Mouse (Mus musculus): ENCODE data around the gene Pnpla2. TPM values are rescaled to one million over a fixed set of nuclear protein-coding genes. Genes with fewer than 3 reads are reported as not detected.

Pnpla2 gene
- total and polyA plus RNA-seq, 3 experiments, result 905 to 1,265 (median 1,146) TPM

GRCm38 (mm10) chr7:141482531-141483024 lies 27.6 kb downstream of the Pnpla2 start:
- DNase-seq, result no peak

DNA sequence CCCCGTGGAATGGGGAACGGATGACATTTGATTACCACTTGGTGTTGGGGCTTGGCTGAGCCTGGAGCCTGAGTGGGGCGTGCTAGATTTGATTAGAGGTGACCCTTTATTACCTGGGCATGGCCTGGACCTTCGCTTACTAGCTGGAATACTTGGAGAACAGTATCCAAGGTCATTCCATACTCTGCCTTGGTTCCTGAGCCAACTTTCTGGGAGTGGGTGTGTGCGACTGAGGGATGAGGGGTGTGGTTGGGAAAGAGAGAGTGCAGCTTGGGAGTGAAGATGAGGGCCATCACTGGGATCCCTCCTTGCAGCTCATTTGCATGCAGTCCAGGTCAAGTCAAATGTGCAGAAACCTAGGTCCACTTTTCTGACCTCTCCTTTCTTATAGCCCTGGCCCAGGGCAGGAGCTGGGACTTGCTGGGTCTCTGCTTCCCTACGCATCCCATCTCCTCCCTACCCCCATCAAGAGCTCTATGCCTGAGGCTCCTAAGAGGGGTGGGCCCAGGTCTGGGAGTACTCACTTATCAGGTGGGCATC lies 28.2 kb downstream of the Pnpla2 start:
- no peak for DNase-seq

- DNase-seq, result no peak
These were observed 29.5 kb downstream of the Pnpla2 start for GRCm38 (mm10) chr7:141484186-141485120.

- no peak for DNase-seq
These were observed 30.2 kb downstream of the Pnpla2 start for GRCm38 (mm10) chr7:141485186-141485585.

DNA sequence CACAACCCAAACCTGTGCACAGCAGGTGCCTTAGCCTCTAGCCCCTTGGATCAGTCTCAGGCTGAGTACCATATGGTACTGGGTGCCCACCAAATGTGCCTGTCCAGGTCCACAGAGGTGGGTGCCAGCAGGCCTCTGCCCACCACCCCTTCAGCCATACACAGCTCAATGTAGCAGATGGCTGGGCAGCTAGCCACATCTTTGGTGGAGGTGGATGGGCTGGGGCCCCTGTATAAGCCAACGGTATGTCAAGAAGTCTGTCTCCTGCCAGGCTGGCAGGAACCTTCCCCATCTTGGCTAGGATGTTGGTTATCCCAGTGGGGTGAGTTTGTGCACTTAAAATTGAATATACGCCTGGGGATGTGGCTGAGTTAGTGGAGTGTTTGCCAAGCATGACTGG lies 30.6 kb downstream of the Pnpla2 start:
- no peak for DNase-seq

DNA sequence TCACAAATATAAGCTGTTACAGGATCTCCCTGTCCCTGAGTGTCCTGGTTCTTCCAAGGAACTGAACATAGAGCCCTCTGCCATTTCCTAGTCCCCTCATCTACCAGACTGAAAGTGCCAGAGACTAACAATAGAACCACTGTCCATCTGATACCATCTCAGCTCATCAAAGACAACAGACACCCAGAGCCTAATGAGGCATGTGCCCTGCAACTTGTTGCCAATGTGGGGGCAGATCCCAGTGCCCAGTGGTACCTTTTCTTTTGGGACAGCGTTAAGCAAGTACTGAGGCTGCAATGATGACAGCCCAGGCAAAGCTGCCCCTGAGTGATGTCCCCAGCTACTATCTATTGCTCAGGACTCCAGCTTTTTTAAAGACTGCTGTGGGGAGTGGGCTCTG lies 31.2 kb downstream of the Pnpla2 start:
- DNase-seq, result no peak

- no peak for DNase-seq
These were observed 32.1 kb downstream of the Pnpla2 start for GRCm38 (mm10) chr7:141487141-141487540.

GRCm38 (mm10) chr7:141491151-141491550 lies 36.2 kb downstream of the Pnpla2 start:
- no peak for DNase-seq

DNA sequence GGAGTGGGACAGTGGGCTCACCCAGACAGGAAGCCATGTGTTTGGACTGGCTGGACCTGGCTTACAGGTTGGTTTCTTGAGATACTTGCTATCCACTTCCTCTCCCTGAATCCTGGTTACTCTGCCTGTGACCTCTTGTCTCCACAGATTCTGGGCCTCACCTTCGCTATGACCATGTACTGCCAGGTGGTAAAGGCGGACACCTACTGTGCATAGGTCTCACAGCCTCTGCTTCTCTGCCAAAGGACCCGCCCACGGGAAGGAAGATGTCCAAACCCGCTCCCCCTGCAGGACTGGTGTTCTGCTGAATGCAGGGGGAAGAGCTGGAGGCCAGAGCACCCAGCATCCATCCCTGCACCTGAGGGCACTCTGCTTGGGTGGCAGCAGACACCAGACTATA lies 37.7 kb downstream of the Pnpla2 start:
- DNase-seq, result no peak

DNA sequence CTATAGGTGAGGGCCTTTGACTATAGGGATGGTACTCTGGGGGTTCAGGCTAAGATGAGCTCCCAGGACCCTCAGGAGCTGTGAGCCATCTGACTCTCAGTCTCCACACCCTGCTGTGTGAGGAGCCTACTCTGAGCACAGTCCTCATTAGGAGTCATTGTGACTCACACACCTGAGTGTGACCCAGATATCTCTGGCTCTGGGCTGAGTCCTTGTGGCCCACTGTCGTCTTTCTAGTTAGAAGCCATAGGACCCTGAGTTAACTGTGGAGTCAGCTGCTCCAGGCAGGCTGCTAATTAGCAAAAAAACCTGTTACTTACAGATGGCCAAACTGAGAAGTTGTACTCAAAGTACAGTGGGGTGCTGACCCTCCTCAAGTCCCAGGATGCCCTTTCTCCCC lies 38.7 kb downstream of the Pnpla2 start:
- no peak for DNase-seq

- DNase-seq, result no peak
These were observed 40.4 kb downstream of the Pnpla2 start for GRCm38 (mm10) chr7:141495379-141495778.

DNA sequence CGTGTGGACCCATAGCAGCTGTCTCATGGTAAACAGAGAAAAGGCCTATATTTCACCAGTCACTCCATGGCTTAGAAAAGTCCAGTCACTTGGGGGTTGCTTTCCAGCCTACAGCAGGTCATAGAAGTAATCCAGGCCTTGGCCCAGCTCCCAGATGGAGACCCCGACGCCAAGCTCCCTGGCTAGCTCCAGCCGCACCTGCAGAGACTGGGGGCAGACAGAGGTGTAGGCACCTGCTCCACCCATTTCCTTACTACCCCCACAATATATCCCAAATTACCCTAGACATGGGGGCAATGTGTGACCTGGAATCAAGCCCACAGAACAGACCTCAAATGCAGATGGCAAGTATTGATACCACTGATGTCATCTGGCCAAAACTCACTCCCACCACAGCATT lies 40.9 kb downstream of the Pnpla2 start:
- DNase-seq, result no peak

DNA sequence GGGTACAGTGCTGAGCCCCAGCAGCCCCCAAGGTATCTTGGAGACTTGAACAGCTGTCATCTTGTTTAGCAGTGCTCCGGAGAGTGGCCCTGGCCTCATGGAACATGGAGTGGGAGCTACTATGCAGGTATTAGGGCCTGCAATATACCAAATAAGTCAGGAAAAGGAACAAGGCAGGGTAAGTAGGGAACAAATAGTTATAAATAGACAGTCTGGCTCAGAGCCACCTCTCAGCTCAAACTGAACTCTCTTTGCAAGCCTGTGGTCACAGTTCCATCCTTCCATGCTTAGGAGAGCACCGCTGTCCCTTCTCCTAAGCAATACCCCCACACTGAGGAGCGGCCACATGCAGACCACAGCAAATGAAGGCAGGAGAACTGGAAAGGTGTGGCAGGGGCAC lies 42.6 kb downstream of the Pnpla2 start:
- no peak for DNase-seq

DNA sequence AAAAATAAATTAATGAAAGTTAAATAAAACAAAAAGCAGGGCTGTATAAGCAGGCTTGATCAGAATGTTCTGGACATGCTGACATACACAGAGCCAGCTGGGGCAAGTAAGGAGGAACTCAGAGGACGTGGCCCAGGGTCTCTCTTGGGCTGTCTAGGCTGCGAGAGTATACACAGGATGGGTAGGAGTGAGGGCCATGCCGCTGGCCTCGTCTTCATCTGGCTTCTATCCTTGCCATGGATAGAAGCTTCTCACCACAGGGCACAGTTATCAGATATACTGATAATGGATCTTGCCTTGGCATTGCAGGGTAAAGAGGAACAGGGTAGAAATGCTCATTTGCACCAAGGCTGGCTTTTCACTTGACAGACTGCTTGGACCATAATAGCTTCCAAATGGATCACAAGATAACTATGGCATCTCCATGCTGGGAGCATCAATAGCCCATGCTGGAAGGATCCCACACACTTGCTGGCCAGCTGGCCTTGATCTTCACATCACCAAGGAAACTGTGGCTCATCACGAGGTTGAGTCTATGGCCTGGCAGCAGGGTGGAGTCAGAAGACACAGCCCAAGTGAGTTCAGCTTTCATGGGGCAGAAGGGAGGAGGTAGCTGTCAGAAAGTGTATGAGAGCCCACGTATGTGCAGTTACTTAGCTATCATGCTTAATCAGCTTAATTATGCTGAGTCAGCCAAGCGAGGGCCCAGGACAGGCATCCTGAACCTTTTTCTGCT lies 47.0 kb downstream of the Pnpla2 start:
- DNase-seq, result peak; percentile 84

GRCm38 (mm10) chr7:141502556-141502905 lies 47.5 kb downstream of the Pnpla2 start:
- no peak for DNase-seq

GRCm38 (mm10) chr7:141506278-141506677 lies 51.3 kb downstream of the Pnpla2 start:
- DNase-seq, result no peak

GRCm38 (mm10) chr7:141508160-141508559 lies 53.2 kb downstream of the Pnpla2 start:
- no peak for DNase-seq

GRCm38 (mm10) chr7:141510196-141510595 lies 55.2 kb downstream of the Pnpla2 start:
- no peak for DNase-seq
